Mouse (Mus musculus) intestine, embryonic 15.5 days (tissue): ENCODE measurements around the gene Olfr183. TPM values are rescaled to one million over a fixed set of nuclear protein-coding genes. Genes with fewer than 3 reads are reported as not detected.
"Not testable (repeated sequence)": the region's sequence is repeated elsewhere in the genome, so short reads cannot be mapped to it uniquely, and the experiment has no call there.

ENCODE experiments used
- ATAC-seq: fragments of 200-750 bp; cut with Nextera tagmentation; 2 replicates; pipeline ENCODE4 v1.8.0; 2017; ENCODE audit warnings: moderate TSS enrichment, moderate library complexity
- H3K27ac ChIP-seq: fragments of 300-500 bp; sonication (generic); 2 replicates; pipeline ENCODE4 v1.5.1; 2015; ENCODE audit warnings: mild to moderate bottlenecking, inconsistent platforms
- H3K27me3 ChIP-seq: fragments of 300-500 bp; sonication (generic); replicated peaks from 2 replicates; pipeline ENCODE4 v1.6.1; 2015; ENCODE audit warnings: inconsistent platforms
- H3K36me3 ChIP-seq: fragments of 300-500 bp; sonication (generic); 2 replicates; pipeline ENCODE4 v1.6.1; 2015; ENCODE audit warnings: inconsistent platforms
- H3K4me1 ChIP-seq: fragments of 300-500 bp; sonication (generic); replicated peaks from 2 replicates; pipeline ENCODE4 v1.6.1; 2015; ENCODE audit warnings: inconsistent platforms
- H3K4me2 ChIP-seq: fragments of 300-500 bp; sonication (generic); replicated peaks from 2 replicates; pipeline ENCODE4 v1.6.1; 2015; ENCODE audit warnings: mild to moderate bottlenecking, inconsistent platforms
- H3K4me3 ChIP-seq: fragments of 300-500 bp; sonication (generic); replicated peaks from 2 replicates; pipeline ENCODE4 v1.5.1; 2015; ENCODE audit warnings: inconsistent platforms
- H3K9ac ChIP-seq: fragments of 300-500 bp; sonication (generic); 2 replicates; pipeline ENCODE4 v1.6.1; 2015; ENCODE audit warnings: inconsistent platforms
- H3K9me3 ChIP-seq: fragments of 300-500 bp; sonication (generic); 2 replicates; pipeline ENCODE4 v1.6.1; 2016; ENCODE audit warnings: inconsistent platforms
- WGBS: fragments of 180-500 bp; shearing (Covaris S2); methylation state at CpG from one replicate; pipeline ENCODE4 v1.1.7; 2015; 5-methylcytosine and 5-hydroxymethylcytosine counted together
- polyA plus RNA-seq: library from polyadenylated mRNA; unstranded; fragments of >200 nt; fragmentation: Nextera tagmentation; extraction: Ambion mirVana; gene quantifications from 2 replicates; pipeline ENCODE4 v1.2.1, GENCODE M21; 2015

Gene Olfr183
- not detected in 2 replicates for polyA plus RNA-seq

DNA sequence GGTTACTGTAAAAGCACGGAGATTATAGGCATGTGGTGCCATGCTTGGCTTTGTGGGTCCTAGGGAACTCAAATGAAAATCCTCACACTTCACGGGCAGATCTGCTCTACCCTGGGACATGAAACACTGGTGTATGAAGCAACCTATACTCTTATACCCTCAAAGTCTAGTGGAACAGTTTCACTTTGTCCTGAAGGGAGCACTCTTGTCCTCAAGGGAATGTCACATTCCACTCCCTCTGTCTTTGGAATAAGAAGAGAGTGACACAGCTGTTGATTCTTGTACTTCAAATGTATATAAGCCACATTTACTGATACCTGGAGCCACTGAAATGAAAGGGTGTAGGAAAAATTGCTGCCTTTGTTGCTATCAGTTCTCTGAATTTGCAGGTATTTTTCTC is at the start of gene Olfr183:
Gene Olfr183 (plus strand): TSS at position 301 of the 400 bp plus-strand sequence.
- WGBS: 64% methylated on average over 2 of the region's 2 CpGs
- Histone ChIP-seq H3K4me2 (no peak within 1 kb of the TSS), H3K36me3 (no peaks in the 10 kb centered on the region), H3K4me3 (no peak within 1 kb of the TSS), H3K4me1 (no peaks in the 10 kb centered on the region), H3K9ac (no peak within 1 kb of the TSS), H3K9me3 (no peaks in the 10 kb centered on the region), H3K27ac (no peak within 1 kb of the TSS), H3K27me3 (no peaks in the 10 kb centered on the region)
- ATAC-seq: no peak

DNA sequence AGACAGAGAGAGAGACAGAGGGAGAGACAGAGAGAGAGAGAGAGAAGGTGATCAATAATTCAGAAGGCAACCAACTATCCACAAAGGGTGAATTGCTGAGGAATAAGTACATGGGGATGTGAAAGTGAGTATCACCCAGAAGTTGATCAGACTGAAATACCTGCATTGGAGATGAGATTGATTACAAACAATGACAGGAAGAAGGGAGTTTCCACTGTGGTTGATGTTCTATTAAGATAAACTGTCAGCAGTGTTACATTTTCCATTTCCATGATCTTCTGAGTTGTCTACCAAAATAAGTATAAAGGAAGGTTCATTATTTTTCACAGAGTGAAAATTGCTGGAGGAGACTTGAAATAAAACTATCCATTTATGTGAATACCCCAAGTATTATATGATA is 12.0 kb downstream of the Olfr183 start:
- H3K9ac ChIP-seq: no peak overlapping the region
- ATAC-seq: no peak
- no peaks in the 10 kb centered on the region for H3K27me3 ChIP-seq
- H3K9me3 ChIP-seq: no peaks in the 10 kb centered on the region
- no peaks in the 10 kb centered on the region for H3K36me3 ChIP-seq
- H3K4me1 ChIP-seq: no peaks in the 10 kb centered on the region
- no peak overlapping the region for H3K4me3 ChIP-seq
- H3K4me2 ChIP-seq: no peak overlapping the region
- H3K27ac ChIP-seq: no peak overlapping the region

GRCm38 (mm10) chr16:59013357-59014018 is 18.3 kb downstream of the Olfr183 start:
- no peak overlapping the region for H3K9ac ChIP-seq
- WGBS: 74% methylated on average over 2 of the region's 2 CpGs
- no peak overlapping the region for H3K27ac ChIP-seq
- H3K36me3 ChIP-seq: no peaks in the 10 kb centered on the region
- H3K4me3 ChIP-seq: no peak overlapping the region
- H3K4me1 ChIP-seq: no peaks in the 10 kb centered on the region
- H3K4me2 ChIP-seq: no peak overlapping the region
- H3K9me3 ChIP-seq: no peaks in the 10 kb centered on the region
- no peaks in the 10 kb centered on the region for H3K27me3 ChIP-seq
- no peak for ATAC-seq

- no peaks in the 10 kb centered on the region for H3K27me3 ChIP-seq
- no peak within 1 kb of the TSS for H3K27ac ChIP-seq
- H3K4me2 ChIP-seq: no peak within 1 kb of the TSS
- no peak for ATAC-seq
- H3K9me3 ChIP-seq: no peaks in the 10 kb centered on the region
- no peaks in the 10 kb centered on the region for H3K4me1 ChIP-seq
- no peak within 1 kb of the TSS for H3K9ac ChIP-seq
- H3K36me3 ChIP-seq: no peaks in the 10 kb centered on the region
- H3K4me3 ChIP-seq: no peak within 1 kb of the TSS
- 89% methylated on average over 4 of the region's 4 CpGs for WGBS
Observed at GRCm38 (mm10) chr16:59030191-59030590, 35.0 kb downstream of the Olfr183 start, which contains the start of gene Olfr186. Olfr186 (minus strand) TSS chr16:59030291.

DNA sequence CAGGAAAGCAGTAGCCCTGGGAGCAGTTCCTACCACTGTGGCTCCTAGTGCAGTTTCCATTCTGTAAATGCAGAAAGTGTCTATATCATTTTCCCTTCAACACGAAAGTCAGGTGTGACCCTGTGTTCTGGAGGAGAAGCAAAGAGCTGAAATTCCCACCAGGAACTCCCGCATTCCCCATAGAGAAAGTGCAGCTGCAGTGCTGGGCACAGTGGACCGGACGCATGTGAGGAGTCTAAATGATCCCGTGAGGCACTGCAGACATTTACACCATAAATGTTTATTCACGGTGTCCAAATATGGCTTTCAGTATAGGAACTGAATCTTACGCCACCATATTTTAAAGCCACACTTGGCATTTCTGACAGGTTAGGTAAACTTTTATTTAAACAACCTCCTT is 44.6 kb downstream of the Olfr183 start, which contains the start of gene Olfr187:
Gene Olfr187 (minus strand): TSS at position 58 of the 400 bp plus-strand sequence.
- peak; percentile 55; the same call in 1 of the 2 replicates for ATAC-seq
- Histone ChIP-seq H3K4me1 (no peaks in the 10 kb centered on the region), H3K4me3 (no peak within 1 kb of the TSS), H3K36me3 (no peaks in the 10 kb centered on the region), H3K4me2 (peak within 1 kb of the TSS; percentile 24), H3K27me3 (no peaks in the 10 kb centered on the region), H3K9me3 (no peaks in the 10 kb centered on the region), H3K9ac (no peak within 1 kb of the TSS), H3K27ac (no peak within 1 kb of the TSS; the same call in 1 of the 2 replicates)
- 54% methylated on average over 7 of the region's 7 CpGs for WGBS

DNA sequence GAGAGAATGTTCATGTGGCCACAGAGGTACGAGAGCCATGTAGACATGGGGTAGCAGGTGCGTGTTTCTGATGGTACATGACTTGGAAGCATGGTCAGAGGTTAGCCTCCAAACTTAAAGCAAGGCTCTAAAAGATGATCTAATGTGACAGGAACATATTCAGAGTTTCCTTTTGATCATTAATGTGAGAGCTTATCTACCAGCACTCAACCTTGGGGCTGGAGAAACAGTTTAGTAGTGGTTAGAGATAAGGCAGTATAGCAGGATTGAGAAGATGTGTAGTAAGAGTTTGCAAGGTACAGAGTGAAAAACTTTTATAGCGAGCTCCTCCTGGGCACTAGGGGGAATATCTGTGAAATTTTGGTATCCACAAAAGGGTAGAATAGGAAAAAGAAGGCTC is 50.7 kb downstream of the Olfr183 start:
- Histone ChIP-seq H3K9me3 (no peaks in the 10 kb centered on the region), H3K9ac (no peak overlapping the region), H3K27ac (no peak overlapping the region), H3K4me1 (no peaks in the 10 kb centered on the region), H3K4me3 (no peak overlapping the region), H3K36me3 (no peaks in the 10 kb centered on the region), H3K27me3 (no peaks in the 10 kb centered on the region), H3K4me2 (no peak overlapping the region)
- no peak for ATAC-seq
- WGBS: 85% methylated on average over 3 of the region's 3 CpGs

- Histone ChIP-seq H3K4me3 (no peak overlapping the region), H3K27ac (no peak overlapping the region), H3K4me1 (no peaks in the 10 kb centered on the region), H3K4me2 (no peak overlapping the region), H3K9me3 (no peaks in the 10 kb centered on the region), H3K36me3 (no peaks in the 10 kb centered on the region), H3K9ac (no peak overlapping the region), H3K27me3 (no peaks in the 10 kb centered on the region)
- 61% methylated on average over 4 of the region's 4 CpGs for WGBS
- peak; percentile 82 for ATAC-seq
Observed at GRCm38 (mm10) chr16:59047579-59047978, 52.4 kb downstream of the Olfr183 start.

DNA sequence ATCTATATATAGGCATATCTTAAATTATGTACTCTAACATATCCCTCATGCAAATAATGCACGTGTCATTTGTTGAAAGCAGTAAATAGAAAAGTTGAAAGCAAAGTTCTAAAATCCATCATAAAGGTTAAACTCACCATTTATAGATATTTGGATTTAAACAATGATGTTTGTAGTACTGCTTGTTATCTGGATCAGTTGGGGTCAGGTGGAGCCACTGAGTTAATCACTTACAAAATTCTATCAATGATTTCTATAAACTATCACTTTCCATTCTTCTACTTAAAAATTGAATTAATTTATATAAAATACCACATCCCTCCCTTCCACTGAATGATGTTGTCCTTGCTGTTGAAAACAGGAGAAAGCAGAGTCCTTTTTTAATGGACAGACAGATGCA is 53.7 kb downstream of the Olfr183 start:
- no peaks in the 10 kb centered on the region for H3K27me3 ChIP-seq
- no peak overlapping the region for H3K27ac ChIP-seq
- no peak overlapping the region for H3K4me3 ChIP-seq
- H3K9ac ChIP-seq: no peak overlapping the region
- peak; percentile 51; the same call in 1 of the 2 replicates for ATAC-seq
- no peaks in the 10 kb centered on the region for H3K36me3 ChIP-seq
- no peaks in the 10 kb centered on the region for H3K9me3 ChIP-seq
- no peaks in the 10 kb centered on the region for H3K4me1 ChIP-seq
- 59% methylated on average over 1 of the region's 1 CpGs for WGBS
- H3K4me2 ChIP-seq: no peak overlapping the region

- not testable (repeated sequence) for H3K9ac ChIP-seq, H3K27ac ChIP-seq, H3K9me3 ChIP-seq, H3K4me2 ChIP-seq, H3K4me3 ChIP-seq, H3K27me3 ChIP-seq, H3K4me1 ChIP-seq, H3K36me3 ChIP-seq
- peak; percentile 64 for ATAC-seq
- WGBS: 80% methylated on average over 2 of the region's 2 CpGs
Observed at GRCm38 (mm10) chr16:59049286-59049685, 54.1 kb downstream of the Olfr183 start.

Other genes with a start within 250 kb of the Olfr183 start
- gene Olfr172, start 232.2 kb upstream of the Olfr183 start, polyA plus RNA-seq: not detected in 2 replicates
- gene Olfr173, start 195.1 kb upstream of the Olfr183 start, polyA plus RNA-seq: not detected in 2 replicates
- not detected in 2 replicates for gene Olfr175-ps1, start 168.6 kb upstream of the Olfr183 start, polyA plus RNA-seq
- not detected in 2 replicates for gene Olfr177, start 120.6 kb upstream of the Olfr183 start, polyA plus RNA-seq
- not detected in 2 replicates for gene Olfr178, start 103.3 kb upstream of the Olfr183 start, polyA plus RNA-seq
- gene Olfr181, start 66.6 kb upstream of the Olfr183 start, polyA plus RNA-seq: not detected in 2 replicates
- not detected in 2 replicates for gene Olfr180, start 66.0 kb upstream of the Olfr183 start, polyA plus RNA-seq
- gene Olfr186, start 34.9 kb downstream of the Olfr183 start, polyA plus RNA-seq: not detected in 2 replicates
- gene Olfr187, start 44.4 kb downstream of the Olfr183 start, polyA plus RNA-seq: not detected in 2 replicates
- not detected in 2 replicates for gene Olfr190, start 82.6 kb downstream of the Olfr183 start, polyA plus RNA-seq
- not detected in 2 replicates for gene Olfr191, start 94.5 kb downstream of the Olfr183 start, polyA plus RNA-seq
- gene Olfr193, start 116.5 kb downstream of the Olfr183 start, polyA plus RNA-seq: not detected in 2 replicates
- gene Olfr194, start 125.7 kb downstream of the Olfr183 start, polyA plus RNA-seq: not detected in 2 replicates
- gene Olfr195, start 151.7 kb downstream of the Olfr183 start, polyA plus RNA-seq: not detected in 2 replicates
- not detected in 2 replicates for gene Olfr196, start 175.1 kb downstream of the Olfr183 start, polyA plus RNA-seq
- gene Olfr198, start 208.2 kb downstream of the Olfr183 start, polyA plus RNA-seq: not detected in 2 replicates
- gene Olfr199, start 224.4 kb downstream of the Olfr183 start, polyA plus RNA-seq: not detected in 2 replicates